8 mouse cellular contexts compared by ENCODE assay signal in genomic region chr14:118089215-118089805, GRCm38 (mm10). TPM values are rescaled to one million over a fixed set of nuclear protein-coding genes. Genes with fewer than 3 reads are reported as not detected.
DNase-seq lines count a peak whose midpoint lies in the region; ATAC-seq and TF ChIP-seq lines count a peak whose summit lies in the region.

No protein-coding gene starts in this region.

- H3K4me2 ChIP-seq in embryonic facial prominence, embryonic 14.5 days (ENCODE audit: low read depth, low read length) = peak overlapping the region; percentile 78
- peak overlapping the region; percentile 68 for H3K4me2 ChIP-seq in limb, embryonic 14.5 days (replicated peaks; ENCODE audit: low read depth, low read length, severe bottlenecking)
- H3K4me2 ChIP-seq in midbrain, postnatal 0 days (ENCODE audit: low read depth, low read length, poor library complexity, severe bottlenecking) = peak overlapping the region; percentile 73

- no peak for TF ChIP-seq POLR2A in limb, embryonic 14.5 days (IDR thresholded peaks at IDR 0.05; ENCODE audit: borderline replicate concordance, extremely low read depth, insufficient read depth, insufficient read length)

- ATAC-seq in embryonic facial prominence, embryonic 14.5 days (ENCODE audit: low read depth) = peak; percentile 86
- ATAC-seq in limb, embryonic 14.5 days (ENCODE audit: low FRiP score, low read depth) = peak; percentile 84
- ATAC-seq in midbrain, postnatal 0 days (ENCODE audit: low FRiP score) = peak; percentile 81

- TF ChIP-seq CTCF in midbrain, postnatal 0 days (IDR thresholded peaks at IDR 0.05) = 0 out of 2 replicates have a peak, but pooled peaks have one; percentile 5

- DNase-seq in 3T3-L1 (ENCODE audit: low read depth, low spot score) = peak; percentile 87
- peak; percentile 88 to 90 for DNase-seq in adrenal gland, postnatal 4 days (ENCODE audit: low spot score in 2 of 2)
- peak; percentile 94 for DNase-seq in embryonic facial prominence, embryonic 14.5 days (ENCODE audit: low spot score)
- DNase-seq in heart, adult 8-10 months (ENCODE audit: low spot score) = peak; percentile 93
- peak; percentile 94 for DNase-seq in kidney, adult 9 months
- peak; percentile 89 for DNase-seq in limb, embryonic 14.5 days (ENCODE audit: low spot score)
- DNase-seq in midbrain, postnatal 0 days (ENCODE audit: low spot score) = peak; percentile 90
- peak; percentile 70 to 79 for DNase-seq in spleen, postnatal 14 days (ENCODE audit: low spot score in 2 of 2)

- H3K27me3 ChIP-seq in embryonic facial prominence, embryonic 14.5 days (replicated peaks; ENCODE audit: control insufficient read depth, insufficient read depth, low read length) = no peaks in the 10 kb centered on the region
- no peaks in the 10 kb centered on the region for H3K27me3 ChIP-seq in limb, embryonic 14.5 days (ENCODE audit: control insufficient read depth, insufficient read depth, low read length)
- H3K27me3 ChIP-seq in midbrain, postnatal 0 days (ENCODE audit: insufficient read depth, low read length) = no peaks in the 10 kb centered on the region

- WGBS in embryonic facial prominence, embryonic 14.5 days = under 1% methylated on average over 44 of the region's 44 CpGs
- WGBS in limb, embryonic 14.5 days = under 1% methylated on average over 40 of the region's 44 CpGs
- under 1% methylated on average over 44 of the region's 44 CpGs for WGBS in midbrain, postnatal 0 days

- H3K9me3 ChIP-seq in embryonic facial prominence, embryonic 14.5 days (ENCODE audit: control insufficient read depth, low read length) = no peaks in the 10 kb centered on the region
- no peaks in the 10 kb centered on the region for H3K9me3 ChIP-seq in limb, embryonic 14.5 days (ENCODE audit: control insufficient read depth, low read length)
- no peaks in the 10 kb centered on the region for H3K9me3 ChIP-seq in midbrain, postnatal 0 days (ENCODE audit: low read length)

- no peaks in the 10 kb centered on the region for H3K36me3 ChIP-seq in embryonic facial prominence, embryonic 14.5 days (ENCODE audit: control insufficient read depth, insufficient read depth, low read length)
- H3K36me3 ChIP-seq in limb, embryonic 14.5 days (ENCODE audit: control insufficient read depth, insufficient read depth, low read length) = no peaks in the 10 kb centered on the region
- H3K36me3 ChIP-seq in midbrain, postnatal 0 days (ENCODE audit: insufficient read depth, low read length) = no peaks in the 10 kb centered on the region

- peaks cover 5% of the 10 kb centered on the region; the same call in 1 of the 2 replicates for H3K4me1 ChIP-seq in embryonic facial prominence, embryonic 14.5 days (ENCODE audit: control insufficient read depth, insufficient read depth, low read length)
- 0 out of 2 replicates have a peak, but pooled peaks cover 4% of the 10 kb centered on the region for H3K4me1 ChIP-seq in limb, embryonic 14.5 days (ENCODE audit: control insufficient read depth, insufficient read depth, low read length)
- no peaks in the 10 kb centered on the region for H3K4me1 ChIP-seq in midbrain, postnatal 0 days (ENCODE audit: insufficient read depth, low read length)

- H3K9ac ChIP-seq in embryonic facial prominence, embryonic 14.5 days (ENCODE audit: low read depth, low read length) = peak overlapping the region; percentile 70
- peak overlapping the region; percentile 58 for H3K9ac ChIP-seq in limb, embryonic 14.5 days (ENCODE audit: low read depth, low read length, severe bottlenecking)
- H3K9ac ChIP-seq in midbrain, postnatal 0 days (replicated peaks; ENCODE audit: low read length, poor library complexity, severe bottlenecking) = peak overlapping the region; percentile 64

- peak overlapping the region; percentile 57 for H3K4me3 ChIP-seq in embryonic facial prominence, embryonic 14.5 days (ENCODE audit: low read depth, low read length)
- peak overlapping the region; percentile 60 for H3K4me3 ChIP-seq in limb, embryonic 14.5 days (replicated peaks; ENCODE audit: low read length)
- peak overlapping the region; percentile 62 for H3K4me3 ChIP-seq in midbrain, postnatal 0 days (ENCODE audit: low read depth, low read length)

- peak overlapping the region; percentile 74 for H3K27ac ChIP-seq in embryonic facial prominence, embryonic 14.5 days (replicated peaks; ENCODE audit: low read depth, low read length)
- H3K27ac ChIP-seq in limb, embryonic 14.5 days (replicated peaks; ENCODE audit: low read depth, low read length) = peak overlapping the region; percentile 48
- peak overlapping the region; percentile 62 for H3K27ac ChIP-seq in midbrain, postnatal 0 days (ENCODE audit: low read depth, low read length)

RNA-seq across cellular contexts. Expression of gene Dct, which starts 37.3 kb away (rescaled TPM):
- under 1 TPM in 1 of 2 experiments, not detected in 1; 0.11 TPM for total RNA-seq in adrenal gland, postnatal 4 days (2021)
- polyA plus RNA-seq in embryonic facial prominence, embryonic 14.5 days (2014; fragmentation: Nextera tagmentation; extraction: Ambion mirVana) = 9.1 and 10.9 TPM in 2 replicates
- total RNA-seq in heart, adult 8-10 months (2022) = 1 to 10 TPM; 1.2 to 6.4 (median 3.5) TPM
- polyA plus RNA-seq in limb, embryonic 14.5 days (2012; rRNA removed) = 2.4 and 4.1 TPM in 2 replicates
- 3.2 and 3.3 TPM in 2 replicates for polyA plus RNA-seq in limb, embryonic 14.5 days (2014; fragmentation: Nextera tagmentation; extraction: Ambion mirVana)
- total RNA-seq in midbrain, postnatal 0 days (2014; rRNA removed) = 0.49 TPM in 1 of 2 replicates, not detected in the other
- 0.44 and 0.63 TPM in 2 replicates for polyA plus RNA-seq in midbrain, postnatal 0 days (2015; fragmentation: Nextera tagmentation; extraction: Ambion mirVana)

RNA-seq across cellular contexts. Expression of gene Tgds, which starts 43.2 kb away (rescaled TPM):
- 10 to 100 TPM; 28.6 to 31.1 TPM for total RNA-seq in adrenal gland, postnatal 4 days (2021)
- polyA plus RNA-seq in embryonic facial prominence, embryonic 14.5 days (2014; fragmentation: Nextera tagmentation; extraction: Ambion mirVana) = 38.3 and 42.0 TPM in 2 replicates
- 10 to 100 TPM in 1 of 4 experiments, 1 to 10 TPM in 3; 7.8 to 10.5 (median 9.2) TPM for total RNA-seq in heart, adult 8-10 months (2022)
- polyA plus RNA-seq in limb, embryonic 14.5 days (2012; rRNA removed) = 36.0 and 39.9 TPM in 2 replicates
- 37.9 and 38.6 TPM in 2 replicates for polyA plus RNA-seq in limb, embryonic 14.5 days (2014; fragmentation: Nextera tagmentation; extraction: Ambion mirVana)
- 4.3 and 7.4 TPM in 2 replicates for total RNA-seq in midbrain, postnatal 0 days (2014; rRNA removed)
- 7.3 and 9.0 TPM in 2 replicates for polyA plus RNA-seq in midbrain, postnatal 0 days (2015; fragmentation: Nextera tagmentation; extraction: Ambion mirVana)

RNA-seq across cellular contexts. Expression of gene Gpr180, which starts 47.6 kb away (rescaled TPM):
- total RNA-seq in adrenal gland, postnatal 4 days (2021) = 10 to 100 TPM; 30.7 to 31.3 TPM
- polyA plus RNA-seq in embryonic facial prominence, embryonic 14.5 days (2014; fragmentation: Nextera tagmentation; extraction: Ambion mirVana) = 91.1 and 92.9 TPM in 2 replicates
- 10 to 100 TPM; 18.2 to 22.9 (median 21.9) TPM for total RNA-seq in heart, adult 8-10 months (2022)
- 60.8 and 75.7 TPM in 2 replicates for polyA plus RNA-seq in limb, embryonic 14.5 days (2012; rRNA removed)
- 82.6 and 84.5 TPM in 2 replicates for polyA plus RNA-seq in limb, embryonic 14.5 days (2014; fragmentation: Nextera tagmentation; extraction: Ambion mirVana)
- total RNA-seq in midbrain, postnatal 0 days (2014; rRNA removed) = 43.7 and 62.3 TPM in 2 replicates
- polyA plus RNA-seq in midbrain, postnatal 0 days (2015; fragmentation: Nextera tagmentation; extraction: Ambion mirVana) = 49.3 and 51.6 TPM in 2 replicates

Comparison
In these comparisons a context has a peak if more than half of its experiments do, and no peak if none do; other contexts are left out.
1. Peak in every context shown above with its lines: DNase-seq, ATAC-seq, H3K4me3 ChIP-seq and H3K27ac ChIP-seq.